ENCODE assay signal across 19 mouse cellular contexts in the genomic region with DNA sequence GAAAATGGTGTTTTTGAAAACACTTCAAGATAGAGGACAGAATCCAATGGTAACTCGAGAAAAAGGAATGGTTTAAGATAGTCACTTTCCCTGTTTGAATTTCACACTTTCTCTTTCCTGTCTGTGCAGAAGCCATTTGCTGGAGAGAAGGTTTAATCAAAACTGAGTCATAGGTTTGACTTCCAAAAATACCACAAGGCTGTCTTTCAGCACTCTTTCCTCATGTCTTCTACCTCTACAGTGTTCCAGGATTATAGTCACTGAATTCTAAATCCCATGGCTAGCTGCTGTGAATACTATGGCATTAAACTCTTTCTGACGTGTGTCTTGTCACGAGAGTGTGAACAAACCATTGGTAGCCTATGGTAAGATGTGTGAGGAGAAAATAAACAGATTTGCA.
A peak's percentile ranks its signal among the peaks of the same experiment; 100 is the strongest.
DNase-seq lines count a peak whose midpoint lies in the region; ATAC-seq lines count a peak whose summit lies in the region.
"Had no signal": no experiment of that assay in that cellular context is flagged by ENCODE, and none has a peak within 500 bp of the region (broad histone marks: within the 10 kb centered on the region; RNA-seq: fewer than 3 reads in every experiment).

No protein-coding gene starts in this region.

- no peaks in the 10 kb centered on the region for H3K9me3 ChIP-seq in heart, embryonic 14.5 days (ENCODE audit: control insufficient read depth, low read length)
- no peaks in the 10 kb centered on the region for H3K9me3 ChIP-seq in hindbrain, embryonic 16.5 days (ENCODE audit: control insufficient read depth, low read length)
- H3K9me3 ChIP-seq: limb, embryonic 10.5 days; neural tube, embryonic 12.5 days had no signal

- peak overlapping the region; percentile 25 to 61; a peak in 3 of 4 replicates for H3K27ac ChIP-seq in heart, embryonic 14.5 days (replicated peaks in 1 of 2; ENCODE audit: control insufficient read depth in 1 of 2, insufficient read depth in 1 of 2, low read depth in 2 of 2, low read length in 2 of 2)
- H3K27ac ChIP-seq in hindbrain, embryonic 16.5 days (ENCODE audit: low read depth, low read length), result no peak overlapping the region
- H3K27ac ChIP-seq: limb, embryonic 10.5 days; neural tube, embryonic 12.5 days had no signal

- no peak overlapping the region for H3K9ac ChIP-seq in heart, embryonic 14.5 days (ENCODE audit: low read length)
- H3K9ac ChIP-seq in hindbrain, embryonic 16.5 days (ENCODE audit: low read depth, low read length), result no peak overlapping the region
- H3K9ac ChIP-seq: neural tube, embryonic 12.5 days had no signal

- peak overlapping the region; percentile 38 for H3K4me2 ChIP-seq in heart, embryonic 14.5 days (ENCODE audit: low read length)
- H3K4me2 ChIP-seq in hindbrain, embryonic 16.5 days (ENCODE audit: low read length), result no peak overlapping the region
- H3K4me2 ChIP-seq: neural tube, embryonic 12.5 days had no signal

- WGBS in heart, embryonic 14.5 days, result 22% methylated on average over 3 of the region's 3 CpGs
- WGBS in hindbrain, embryonic 16.5 days, result 89% methylated on average over 3 of the region's 3 CpGs

- H3K36me3 ChIP-seq in heart, embryonic 14.5 days (ENCODE audit: control insufficient read depth, insufficient read depth, low read length), result no peaks in the 10 kb centered on the region
- no peaks in the 10 kb centered on the region for H3K36me3 ChIP-seq in hindbrain, embryonic 16.5 days (ENCODE audit: control insufficient read depth, insufficient read depth, low read length)
- H3K36me3 ChIP-seq: limb, embryonic 10.5 days; neural tube, embryonic 12.5 days had no signal

- DNase-seq in heart, postnatal 36 days, result no peak
- DNase-seq in right cerebral cortex, adult 18-20 months, result peak; percentile 20
- no peak for DNase-seq in right cerebral cortex, postnatal 36 days (ENCODE audit: low spot score in 2 of 2)
- DNase-seq in adipocyte (ENCODE audit: low spot score), result peak; percentile 18
- DNase-seq in cerebellum, postnatal 4 days (ENCODE audit: low spot score in 2 of 2), result no peak
- DNase-seq: adrenal gland, adult 2 months; cerebellum, adult 11-12 months; cerebellum, postnatal 10 days; gastrocnemius, postnatal 10 days; kidney, postnatal 25 days; lung, postnatal 4 days; midbrain, embryonic 14.5 days; right cerebral cortex, postnatal 25 days; thymus, postnatal 25 days had no signal

- intact Hi-C loops in heart, postnatal 36 days (cut with DNase I), result no loop called here

- no peak for ATAC-seq in heart, embryonic 14.5 days (ENCODE audit: insufficient number of reproducible peaks, insufficient read depth, low FRiP score, low read depth)
- no peak for ATAC-seq in hindbrain, embryonic 16.5 days
- ATAC-seq: intestine, postnatal 0 days had no signal

- no peak overlapping the region for H3K4me3 ChIP-seq in heart, embryonic 14.5 days (ENCODE audit: control insufficient read depth in 1 of 2, insufficient read depth in 1 of 2, low read depth in 1 of 2, low read length in 2 of 2)
- no peak overlapping the region for H3K4me3 ChIP-seq in hindbrain, embryonic 16.5 days (ENCODE audit: low read length)
- H3K4me3 ChIP-seq: limb, embryonic 10.5 days; neural tube, embryonic 12.5 days had no signal

- peaks cover 13 to 66% of the 10 kb centered on the region in 2 experiments for H3K4me1 ChIP-seq in heart, embryonic 14.5 days (ENCODE audit: control insufficient read depth in 2 of 2, insufficient read depth in 2 of 2, low read length in 2 of 2)
- H3K4me1 ChIP-seq in hindbrain, embryonic 16.5 days (ENCODE audit: control insufficient read depth, insufficient read depth, low read depth, low read length), result no peaks in the 10 kb centered on the region
- H3K4me1 ChIP-seq: limb, embryonic 10.5 days; neural tube, embryonic 12.5 days had no signal

- no peaks in the 10 kb centered on the region for H3K27me3 ChIP-seq in heart, embryonic 14.5 days (ENCODE audit: control insufficient read depth, insufficient read depth, low read length)
- no peaks in the 10 kb centered on the region for H3K27me3 ChIP-seq in hindbrain, embryonic 16.5 days (replicated peaks; ENCODE audit: control insufficient read depth, insufficient read depth, low read length)
- H3K27me3 ChIP-seq: neural tube, embryonic 12.5 days had no signal

Comparison
In these comparisons a context has a peak if more than half of its experiments do, and no peak if none do; other contexts are left out.
1. DNase-seq: peak in right cerebral cortex, adult 18-20 months (single experiment) and adipocyte (single experiment); none in heart, postnatal 36 days (0 of 2), right cerebral cortex, postnatal 36 days (0 of 2) and cerebellum, postnatal 4 days (0 of 2).